ENCODE assay signal across 12 mouse cellular contexts in genomic region chr9:58305686-58306085, GRCm38 (mm10). TPM values are rescaled to one million over a fixed set of nuclear protein-coding genes. Genes with fewer than 3 reads are reported as not detected.
A peak's percentile ranks its signal among the peaks of the same experiment; 100 is the strongest.
DNase-seq lines count a peak whose midpoint lies in the region; ATAC-seq and TF ChIP-seq lines count a peak whose summit lies in the region.
"Had no signal": no experiment of that assay in that cellular context is flagged by ENCODE, and none has a peak within 500 bp of the region (broad histone marks: within the 10 kb centered on the region; RNA-seq: fewer than 3 reads in every experiment).

No protein-coding gene starts in this region.

- peaks cover 64% of the 10 kb centered on the region for H3K4me1 ChIP-seq in hindbrain, embryonic 10.5 days (replicated peaks)
- H3K4me1 ChIP-seq in hindbrain, postnatal 0 days (ENCODE audit: insufficient read depth, low read length): peaks cover 16% of the 10 kb centered on the region
- peaks cover 34% of the 10 kb centered on the region for H3K4me1 ChIP-seq in embryonic fibroblast, embryonic 13.5 days (ENCODE audit: control insufficient read depth, insufficient read depth, low read length)
- H3K4me1 ChIP-seq in limb, embryonic 11.5 days (ENCODE audit: control insufficient read depth, insufficient read depth, low read length): peaks cover 54% of the 10 kb centered on the region

- TF ChIP-seq CTCF in hindbrain, postnatal 0 days (IDR thresholded peaks at IDR 0.05; ENCODE audit: low read depth): no peak
- TF ChIP-seq CTCF in embryonic fibroblast, embryonic 13.5 days (IDR thresholded peaks at IDR 0.05; ENCODE audit: borderline replicate concordance, insufficient read depth, low read length): no peak

- no peak overlapping the region for H3K4me2 ChIP-seq in hindbrain, postnatal 0 days (ENCODE audit: low read depth, low read length)
- H3K4me2 ChIP-seq in limb, embryonic 11.5 days (ENCODE audit: low read depth, severe bottlenecking): no peak overlapping the region
- H3K4me2 ChIP-seq: hindbrain, embryonic 14.5 days; midbrain, embryonic 15.5 days had no signal

- TF ChIP-seq POLR2A in embryonic fibroblast, embryonic 13.5 days (IDR thresholded peaks at IDR 0.05; ENCODE audit: low read depth, low read length): no peak

- peaks cover 14% of the 10 kb centered on the region for H3K27me3 ChIP-seq in hindbrain, embryonic 10.5 days (ENCODE audit: insufficient read depth, poor library complexity, severe bottlenecking)
- no peaks in the 10 kb centered on the region for H3K27me3 ChIP-seq in hindbrain, postnatal 0 days (ENCODE audit: insufficient read depth, low read length)
- H3K27me3 ChIP-seq in limb, embryonic 11.5 days (ENCODE audit: control insufficient read depth, insufficient read depth, low read length): no peaks in the 10 kb centered on the region

- no peak for ATAC-seq in hindbrain, postnatal 0 days
- ATAC-seq in limb, embryonic 11.5 days (ENCODE audit: insufficient number of reproducible peaks, low FRiP score, low TSS enrichment, low read depth): 0 out of 2 replicates have a peak, but pooled peaks have one; percentile 45
- ATAC-seq: midbrain, embryonic 15.5 days had no signal

- 21% methylated on average over 6 of the region's 6 CpGs for WGBS in hindbrain, embryonic 10.5 days
- 46% methylated on average over 6 of the region's 6 CpGs for WGBS in hindbrain, postnatal 0 days
- 6% methylated on average over 6 of the region's 6 CpGs for WGBS in limb, embryonic 11.5 days

- peak overlapping the region; percentile 62 for H3K27ac ChIP-seq in hindbrain, embryonic 10.5 days
- no peak overlapping the region for H3K27ac ChIP-seq in hindbrain, postnatal 0 days
- peak overlapping the region; percentile 91 for H3K27ac ChIP-seq in embryonic fibroblast, embryonic 13.5 days (ENCODE audit: insufficient read depth, low read length)
- H3K27ac ChIP-seq in limb, embryonic 11.5 days (replicated peaks; ENCODE audit: low read depth, low read length): peak overlapping the region; percentile 56; the same call in 1 of the 2 replicates
- H3K27ac ChIP-seq: hindbrain, embryonic 14.5 days; midbrain, embryonic 15.5 days had no signal

- DNase-seq in hindbrain, embryonic 10.5 days (ENCODE audit: low spot score): peak; percentile 42
- no peak for DNase-seq in hindbrain, postnatal 0 days (ENCODE audit: low spot score)
- peak; percentile 53 for DNase-seq in embryo, embryonic 10.5 days (ENCODE audit: low spot score)
- peak; percentile 67 for DNase-seq in limb, embryonic 11.5 days (ENCODE audit: low spot score)
- no peak for DNase-seq in left cerebral cortex, postnatal 25 days (ENCODE audit: low spot score in 2 of 2)
- DNase-seq in thymus, adult 18-20 months: no peak
- DNase-seq in retina, postnatal 1 day: no peak
- DNase-seq: right cerebral cortex, postnatal 14 days had no signal

- no peaks in the 10 kb centered on the region for H3K9me3 ChIP-seq in hindbrain, embryonic 10.5 days
- H3K9me3 ChIP-seq in hindbrain, postnatal 0 days (ENCODE audit: low read length): no peaks in the 10 kb centered on the region
- H3K9me3 ChIP-seq in limb, embryonic 11.5 days (ENCODE audit: control insufficient read depth, low read length): no peaks in the 10 kb centered on the region
- H3K9me3 ChIP-seq: midbrain, embryonic 15.5 days had no signal

- H3K4me3 ChIP-seq in hindbrain, embryonic 10.5 days: no peak overlapping the region
- H3K4me3 ChIP-seq in hindbrain, postnatal 0 days (ENCODE audit: low read length): no peak overlapping the region
- no peak overlapping the region for H3K4me3 ChIP-seq in embryonic fibroblast, embryonic 13.5 days (ENCODE audit: insufficient read depth, low read length)
- H3K4me3 ChIP-seq in limb, embryonic 11.5 days (ENCODE audit: low read depth, low read length): no peak overlapping the region
- H3K4me3 ChIP-seq: erythroblast, embryonic 14.5 days; midbrain, embryonic 15.5 days had no signal

- intact Hi-C loops in left cerebral cortex, postnatal 25 days (cut with DNase I): no loop called here

- no peaks in the 10 kb centered on the region for H3K36me3 ChIP-seq in hindbrain, embryonic 10.5 days
- no peaks in the 10 kb centered on the region for H3K36me3 ChIP-seq in hindbrain, postnatal 0 days (ENCODE audit: insufficient read depth, low read length)
- H3K36me3 ChIP-seq in limb, embryonic 11.5 days (ENCODE audit: control insufficient read depth, insufficient read depth, low read length): no peaks in the 10 kb centered on the region
- H3K36me3 ChIP-seq: midbrain, embryonic 15.5 days had no signal

- no peak overlapping the region for H3K9ac ChIP-seq in hindbrain, postnatal 0 days (replicated peaks; ENCODE audit: low read length)
- no peak overlapping the region for H3K9ac ChIP-seq in limb, embryonic 11.5 days (ENCODE audit: low read length)
- H3K9ac ChIP-seq: hindbrain, embryonic 14.5 days; midbrain, embryonic 15.5 days had no signal

RNA-seq across cellular contexts. Expression of gene Loxl1, which starts 7.3 kb away (rescaled TPM):
- 9.9 and 14.5 TPM in 2 replicates for polyA plus RNA-seq in hindbrain, embryonic 10.5 days (2016; fragmentation: Nextera tagmentation; extraction: Ambion mirVana)
- total RNA-seq in hindbrain, postnatal 0 days (2014; rRNA removed): 11.9 and 13.8 TPM in 2 replicates
- polyA plus RNA-seq in hindbrain, postnatal 0 days (2015; fragmentation: Nextera tagmentation; extraction: Ambion mirVana): 9.1 and 9.7 TPM in 2 replicates
- polyA plus RNA-seq in embryonic fibroblast, embryonic 13.5 days (2011; ENCODE audit: insufficient read length, low read depth, missing spikeins): 158 and 210 TPM in 2 replicates
- 15.1 and 16.0 TPM in 2 replicates for polyA plus RNA-seq in limb, embryonic 11.5 days (2014; fragmentation: Nextera tagmentation; extraction: Ambion mirVana)
- 1 to 10 TPM; 2.0 to 2.6 TPM for total RNA-seq in left cerebral cortex, postnatal 25 days (2021)

RNA-seq across cellular contexts. Expression of gene Stoml1, which starts 52.7 kb away (rescaled TPM):
- 27.7 and 39.8 TPM in 2 replicates for polyA plus RNA-seq in hindbrain, embryonic 10.5 days (2016; fragmentation: Nextera tagmentation; extraction: Ambion mirVana)
- 145 and 157 TPM in 2 replicates for total RNA-seq in hindbrain, postnatal 0 days (2014; rRNA removed)
- polyA plus RNA-seq in hindbrain, postnatal 0 days (2015; fragmentation: Nextera tagmentation; extraction: Ambion mirVana): 136 and 141 TPM in 2 replicates
- polyA plus RNA-seq in embryonic fibroblast, embryonic 13.5 days (2011; ENCODE audit: insufficient read length, low read depth, missing spikeins): 25.9 and 27.0 TPM in 2 replicates
- polyA plus RNA-seq in limb, embryonic 11.5 days (2014; fragmentation: Nextera tagmentation; extraction: Ambion mirVana): 19.2 and 24.3 TPM in 2 replicates
- total RNA-seq in left cerebral cortex, postnatal 25 days (2021): 10 to 100 TPM; 64.3 to 71.4 TPM
- polyA plus RNA-seq: erythroblast, embryonic 14.5 days had no signal

RNA-seq across cellular contexts. Expression of gene Pml, which starts 56.1 kb away (rescaled TPM):
- polyA plus RNA-seq in hindbrain, embryonic 10.5 days (2016; fragmentation: Nextera tagmentation; extraction: Ambion mirVana): 9.5 and 13.5 TPM in 2 replicates
- total RNA-seq in hindbrain, postnatal 0 days (2014; rRNA removed): 11.4 and 17.0 TPM in 2 replicates
- 3.2 and 4.8 TPM in 2 replicates for polyA plus RNA-seq in hindbrain, postnatal 0 days (2015; fragmentation: Nextera tagmentation; extraction: Ambion mirVana)
- polyA plus RNA-seq in embryonic fibroblast, embryonic 13.5 days (2011; ENCODE audit: insufficient read length, low read depth, missing spikeins): 56.3 and 86.6 TPM in 2 replicates
- polyA plus RNA-seq in limb, embryonic 11.5 days (2014; fragmentation: Nextera tagmentation; extraction: Ambion mirVana): 18.7 and 19.6 TPM in 2 replicates
- 10 to 100 TPM; 13.0 to 18.2 TPM for total RNA-seq in left cerebral cortex, postnatal 25 days (2021)

Comparison
In these comparisons a context has a peak if more than half of its experiments do, and no peak if none do; other contexts are left out.
1. DNase-seq: peak in hindbrain, embryonic 10.5 days (single experiment), embryo, embryonic 10.5 days (single experiment) and limb, embryonic 11.5 days (single experiment); none in hindbrain, postnatal 0 days (single experiment), left cerebral cortex, postnatal 25 days (0 of 2), thymus, adult 18-20 months (0 of 2) and retina, postnatal 1 day (single experiment).